Mouse (Mus musculus) C2C12 (cell line): ENCODE data around the gene Hck. TPM values are rescaled to one million over a fixed set of nuclear protein-coding genes. Genes with fewer than 3 reads are reported as not detected.
A peak's percentile ranks its signal among the peaks of the same experiment; 100 is the strongest.

ENCODE experiments used
- H3K27me3 ChIP-seq: one replicate; pipeline ENCODE4 v1.6.1; 2011; ENCODE audit not compliant: control insufficient read depth, insufficient read depth, insufficient read length
- H3K36me3 ChIP-seq: one replicate; pipeline ENCODE4 v1.6.1; 2011; ENCODE audit not compliant: control insufficient read depth, insufficient read depth
- H3K4me3 ChIP-seq: one replicate; pipeline ENCODE4 v1.5.1; 2011; ENCODE audit warnings: mild to moderate bottlenecking, control low read depth; ENCODE audit not compliant: poor library complexity, insufficient read depth, severe bottlenecking
- H3K79me2 ChIP-seq: one replicate; pipeline ENCODE4 v1.6.1; 2011; ENCODE audit not compliant: control insufficient read depth, insufficient read depth
- H3K79me3 ChIP-seq: one replicate; pipeline ENCODE4 v1.6.1; 2011; ENCODE audit warnings: low read depth, control low read depth
- H3ac ChIP-seq: one replicate; pipeline ENCODE3; 2011; ENCODE audit warnings: low read depth; ENCODE audit not compliant: control insufficient read depth, insufficient read length
- CEBPB ChIP-seq: IDR thresholded peaks from one replicate; pipeline ENCODE4 v1.6.1; 2011; ENCODE audit warnings: low read depth, mild to moderate bottlenecking, control low read depth, moderate library complexity
- CTCF ChIP-seq: IDR thresholded peaks from one replicate; pipeline ENCODE4 v1.5.1; 2011; ENCODE audit not compliant: control insufficient read depth, insufficient read depth, insufficient read length
- FOSL1 ChIP-seq: IDR thresholded peaks from one replicate; pipeline ENCODE4 v1.8.0; 2011; ENCODE audit warnings: mild to moderate bottlenecking, low read length; ENCODE audit not compliant: poor library complexity, insufficient read depth, severe bottlenecking
- MAX ChIP-seq: IDR thresholded peaks from one replicate; pipeline ENCODE4 v1.6.1; 2011; ENCODE audit warnings: mild to moderate bottlenecking, control low read depth
- MYOD1 ChIP-seq: IDR thresholded peaks from one replicate; pipeline ENCODE4 v1.6.1; 2011; ENCODE audit warnings: low read depth; ENCODE audit not compliant: control insufficient read depth, insufficient read length
- MYOG ChIP-seq: IDR thresholded peaks from one replicate; pipeline ENCODE4 v1.6.1; 2011; ENCODE audit not compliant: control insufficient read depth, insufficient read length; ENCODE audit errors: extremely low read depth
- USF1 ChIP-seq: IDR thresholded peaks from one replicate; pipeline ENCODE4 v1.6.1; 2011; ENCODE audit warnings: low read depth, mild to moderate bottlenecking, control low read depth, moderate library complexity
- long read RNA-seq, 2 experiments: library from polyadenylated mRNA; unstranded; transcript quantifications; one replicate each; pipeline ENCODE4 v2.0.0; 2019 to 2020
- polyA plus RNA-seq: library from polyadenylated mRNA; unstranded; fragments of >200 nt; fragmentation: generic; extraction: Trizol; gene quantifications from one replicate; pipeline ENCODE4 v1.2.1, GENCODE M21; 2012; ENCODE audit warnings: missing spikeins

The Hck gene
- polyA plus RNA-seq, result 0.32 TPM
- long read RNA-seq, experiment 1, result 0 reads
- long read RNA-seq, experiment 2, partial matches to known transcripts, result 0 of 3 reads
- long read RNA-seq, experiment 2, other reads (novel, unspliced or antisense), result 1 of 3 reads

GRCm38 (mm10) chr2:153108313-153109264 is at the start of gene Hck:
Hck (plus strand) TSS chr2:153108468.
- H3ac ChIP-seq, result peak within 1 kb of the TSS; percentile 59
- H3K79me2 ChIP-seq, result no peaks in the 10 kb centered on the region
- H3K79me3 ChIP-seq, result no peaks in the 10 kb centered on the region
- TF ChIP-seq CEBPB (no peak), MYOG (no peak), MYOD1 (no peak), USF1 (no peak), MAX (no peak), CTCF (no peak), FOSL1 (no peak)
- H3K4me3 ChIP-seq, result no peak within 1 kb of the TSS
- no peaks in the 10 kb centered on the region for H3K36me3 ChIP-seq
- peaks cover 62% of the 10 kb centered on the region for H3K27me3 ChIP-seq

- Histone ChIP-seq H3K4me3 (no peak overlapping the region), H3K27me3 (peaks cover 75% of the 10 kb centered on the region), H3ac (no peak overlapping the region), H3K79me3 (no peaks in the 10 kb centered on the region), H3K36me3 (no peaks in the 10 kb centered on the region), H3K79me2 (no peaks in the 10 kb centered on the region)
- TF ChIP-seq MAX, result no peak
- TF ChIP-seq CEBPB, result no peak
- no peak for TF ChIP-seq USF1
- TF ChIP-seq MYOD1, result no peak
- no peak for TF ChIP-seq CTCF
- no peak for TF ChIP-seq FOSL1
- no peak for TF ChIP-seq MYOG
Observed at GRCm38 (mm10) chr2:153060216-153060615, 48.1 kb upstream of the Hck start.

- Histone ChIP-seq H3K79me2 (no peaks in the 10 kb centered on the region), H3K27me3 (peaks cover 80% of the 10 kb centered on the region), H3K36me3 (no peaks in the 10 kb centered on the region), H3K4me3 (no peak overlapping the region), H3ac (no peak overlapping the region), H3K79me3 (no peaks in the 10 kb centered on the region)
- TF ChIP-seq CEBPB (no peak), USF1 (no peak), MYOG (no peak), CTCF (no peak), FOSL1 (no peak), MAX (no peak), MYOD1 (no peak)
Observed at GRCm38 (mm10) chr2:153063394-153063793, 44.9 kb upstream of the Hck start.

GRCm38 (mm10) chr2:153064190-153064970 is 43.9 kb upstream of the Hck start:
- no peaks in the 10 kb centered on the region for H3K79me3 ChIP-seq
- H3K27me3 ChIP-seq, result peaks cover 78% of the 10 kb centered on the region
- H3K4me3 ChIP-seq, result no peak overlapping the region
- TF ChIP-seq USF1 (no peak), CTCF (no peak), FOSL1 (no peak), CEBPB (no peak), MYOG (no peak), MYOD1 (no peak), MAX (no peak)
- H3ac ChIP-seq, result no peak overlapping the region
- no peaks in the 10 kb centered on the region for H3K79me2 ChIP-seq
- no peaks in the 10 kb centered on the region for H3K36me3 ChIP-seq

- H3K36me3 ChIP-seq, result no peaks in the 10 kb centered on the region
- no peaks in the 10 kb centered on the region for H3K79me2 ChIP-seq
- no peak within 1 kb of the TSS for H3K4me3 ChIP-seq
- H3ac ChIP-seq, result no peak within 1 kb of the TSS
- no peak for TF ChIP-seq USF1
- TF ChIP-seq MYOD1, result no peak
- TF ChIP-seq MYOG, result no peak
- no peak for TF ChIP-seq CEBPB
- no peak for TF ChIP-seq MAX
- no peak for TF ChIP-seq FOSL1
- no peak for TF ChIP-seq CTCF
- peaks cover 77% of the 10 kb centered on the region for H3K27me3 ChIP-seq
- H3K79me3 ChIP-seq, result no peaks in the 10 kb centered on the region
Observed at GRCm38 (mm10) chr2:153065747-153066508, 42.3 kb upstream of the Hck start, which contains the start of gene Ccm2l. Ccm2l (plus strand) TSS chr2:153065955.
